Mouse (Mus musculus): ENCODE measurements around the gene Nipal1. TPM values are rescaled to one million over a fixed set of nuclear protein-coding genes. Genes with fewer than 3 reads are reported as not detected.

Gene Nipal1
- polyA plus RNA-seq, 1 experiment from 2014 or later, result 0.80 TPM

- H3K27me3 ChIP-seq (ENCODE audit: control insufficient read depth, insufficient read depth, low read length), result no peaks in the 10 kb centered on the region
- H3K36me3 ChIP-seq (replicated peaks; ENCODE audit: control insufficient read depth, insufficient read depth, low read depth, low read length), result no peaks in the 10 kb centered on the region
- no peak overlapping the region for H3K27ac ChIP-seq (replicated peaks; ENCODE audit: low read depth, low read length)
- no peaks in the 10 kb centered on the region for H3K4me1 ChIP-seq (ENCODE audit: control insufficient read depth, insufficient read depth, low read length)
- H3K4me2 ChIP-seq (ENCODE audit: low read depth, low read length), result no peak overlapping the region
- DNase-seq (ENCODE audit: low spot score) (no peak), ATAC-seq (replicated peaks; ENCODE audit: insufficient number of reproducible peaks, low FRiP score, low TSS enrichment, low read depth) (no peak)
- no peak overlapping the region for H3K9ac ChIP-seq (replicated peaks; ENCODE audit: low read length)
- H3K4me3 ChIP-seq (ENCODE audit: low read depth, low read length), result no peak overlapping the region
- WGBS, result 86% methylated on average over 9 of the region's 9 CpGs
- H3K9me3 ChIP-seq (replicated peaks; ENCODE audit: control insufficient read depth, low read length), result no peaks in the 10 kb centered on the region
These were observed 20.8 kb downstream of the Nipal1 start for GRCm38 (mm10) chr5:72668351-72668750.

GRCm38 (mm10) chr5:72671017-72671699 lies 23.6 kb downstream of the Nipal1 start:
- Histone ChIP-seq H3K4me3 (ENCODE audit: low read depth, low read length) (no peak overlapping the region), H3K36me3 (replicated peaks; ENCODE audit: control insufficient read depth, insufficient read depth, low read depth, low read length) (no peaks in the 10 kb centered on the region), H3K9ac (replicated peaks; ENCODE audit: low read length) (no peak overlapping the region), H3K27me3 (ENCODE audit: control insufficient read depth, insufficient read depth, low read length) (no peaks in the 10 kb centered on the region), H3K4me1 (ENCODE audit: control insufficient read depth, insufficient read depth, low read length) (no peaks in the 10 kb centered on the region), H3K9me3 (replicated peaks; ENCODE audit: control insufficient read depth, low read length) (no peaks in the 10 kb centered on the region), H3K27ac (replicated peaks; ENCODE audit: low read depth, low read length) (no peak overlapping the region), H3K4me2 (ENCODE audit: low read depth, low read length) (no peak overlapping the region)
- ATAC-seq (replicated peaks; ENCODE audit: insufficient number of reproducible peaks, low FRiP score, low TSS enrichment, low read depth), result no peak
- WGBS, result 72% methylated on average over 8 of the region's 8 CpGs
- no peak for DNase-seq (ENCODE audit: low spot score)

GRCm38 (mm10) chr5:72674994-72675542 lies 27.5 kb downstream of the Nipal1 start:
- no peaks in the 10 kb centered on the region for H3K9me3 ChIP-seq (replicated peaks; ENCODE audit: control insufficient read depth, low read length)
- H3K27me3 ChIP-seq (ENCODE audit: control insufficient read depth, insufficient read depth, low read length), result no peaks in the 10 kb centered on the region
- H3K4me3 ChIP-seq (ENCODE audit: low read depth, low read length), result no peak overlapping the region
- H3K4me1 ChIP-seq (ENCODE audit: control insufficient read depth, insufficient read depth, low read length), result no peaks in the 10 kb centered on the region
- H3K9ac ChIP-seq (replicated peaks; ENCODE audit: low read length), result no peak overlapping the region
- DNase-seq (ENCODE audit: low spot score) (no peak), ATAC-seq (replicated peaks; ENCODE audit: insufficient number of reproducible peaks, low FRiP score, low TSS enrichment, low read depth) (no peak)
- no peaks in the 10 kb centered on the region for H3K36me3 ChIP-seq (replicated peaks; ENCODE audit: control insufficient read depth, insufficient read depth, low read depth, low read length)
- no peak overlapping the region for H3K27ac ChIP-seq (replicated peaks; ENCODE audit: low read depth, low read length)
- WGBS, result 87% methylated on average over 9 of the region's 9 CpGs
- no peak overlapping the region for H3K4me2 ChIP-seq (ENCODE audit: low read depth, low read length)

- Histone ChIP-seq H3K4me3 (ENCODE audit: low read depth, low read length) (no peak overlapping the region), H3K9ac (replicated peaks; ENCODE audit: low read length) (no peak overlapping the region), H3K4me1 (ENCODE audit: control insufficient read depth, insufficient read depth, low read length) (no peaks in the 10 kb centered on the region), H3K27ac (replicated peaks; ENCODE audit: low read depth, low read length) (no peak overlapping the region), H3K9me3 (replicated peaks; ENCODE audit: control insufficient read depth, low read length) (no peaks in the 10 kb centered on the region), H3K36me3 (replicated peaks; ENCODE audit: control insufficient read depth, insufficient read depth, low read depth, low read length) (no peaks in the 10 kb centered on the region), H3K4me2 (ENCODE audit: low read depth, low read length) (no peak overlapping the region), H3K27me3 (ENCODE audit: control insufficient read depth, insufficient read depth, low read length) (no peaks in the 10 kb centered on the region)
- WGBS, result 88% methylated on average over 6 of the region's 6 CpGs
- no peak for DNase-seq (ENCODE audit: low spot score)
- ATAC-seq (replicated peaks; ENCODE audit: insufficient number of reproducible peaks, low FRiP score, low TSS enrichment, low read depth), result no peak
These were observed 33.9 kb downstream of the Nipal1 start for GRCm38 (mm10) chr5:72681451-72681850.

- no peak for DNase-seq (ENCODE audit: low spot score)
- Histone ChIP-seq H3K27me3 (ENCODE audit: control insufficient read depth, insufficient read depth, low read length) (no peaks in the 10 kb centered on the region), H3K4me1 (ENCODE audit: control insufficient read depth, insufficient read depth, low read length) (no peaks in the 10 kb centered on the region), H3K4me3 (ENCODE audit: low read depth, low read length) (no peak overlapping the region), H3K36me3 (replicated peaks; ENCODE audit: control insufficient read depth, insufficient read depth, low read depth, low read length) (no peaks in the 10 kb centered on the region), H3K27ac (replicated peaks; ENCODE audit: low read depth, low read length) (no peak overlapping the region), H3K9me3 (replicated peaks; ENCODE audit: control insufficient read depth, low read length) (no peaks in the 10 kb centered on the region), H3K4me2 (ENCODE audit: low read depth, low read length) (no peak overlapping the region), H3K9ac (replicated peaks; ENCODE audit: low read length) (no peak overlapping the region)
- no peak for ATAC-seq (replicated peaks; ENCODE audit: insufficient number of reproducible peaks, low FRiP score, low TSS enrichment, low read depth)
- 87% methylated on average over 7 of the region's 7 CpGs for WGBS
These were observed 42.0 kb downstream of the Nipal1 start for GRCm38 (mm10) chr5:72689556-72689955.

GRCm38 (mm10) chr5:72690516-72690915 lies 42.9 kb downstream of the Nipal1 start:
- DNase-seq (ENCODE audit: low spot score) (no peak), ATAC-seq (replicated peaks; ENCODE audit: insufficient number of reproducible peaks, low FRiP score, low TSS enrichment, low read depth) (no peak)
- H3K27me3 ChIP-seq (ENCODE audit: control insufficient read depth, insufficient read depth, low read length), result no peaks in the 10 kb centered on the region
- H3K9ac ChIP-seq (replicated peaks; ENCODE audit: low read length), result no peak overlapping the region
- WGBS, result 93% methylated on average over 5 of the region's 5 CpGs
- no peak overlapping the region for H3K4me3 ChIP-seq (ENCODE audit: low read depth, low read length)
- H3K9me3 ChIP-seq (replicated peaks; ENCODE audit: control insufficient read depth, low read length), result no peaks in the 10 kb centered on the region
- H3K27ac ChIP-seq (replicated peaks; ENCODE audit: low read depth, low read length), result no peak overlapping the region
- no peak overlapping the region for H3K4me2 ChIP-seq (ENCODE audit: low read depth, low read length)
- H3K4me1 ChIP-seq (ENCODE audit: control insufficient read depth, insufficient read depth, low read length), result no peaks in the 10 kb centered on the region
- H3K36me3 ChIP-seq (replicated peaks; ENCODE audit: control insufficient read depth, insufficient read depth, low read depth, low read length), result no peaks in the 10 kb centered on the region

GRCm38 (mm10) chr5:72694684-72695083 lies 47.1 kb downstream of the Nipal1 start:
- H3K36me3 ChIP-seq (replicated peaks; ENCODE audit: control insufficient read depth, insufficient read depth, low read depth, low read length), result no peaks in the 10 kb centered on the region
- no peaks in the 10 kb centered on the region for H3K9me3 ChIP-seq (replicated peaks; ENCODE audit: control insufficient read depth, low read length)
- no peak for DNase-seq (ENCODE audit: low spot score)
- no peak overlapping the region for H3K27ac ChIP-seq (replicated peaks; ENCODE audit: low read depth, low read length)
- H3K4me3 ChIP-seq (ENCODE audit: low read depth, low read length), result no peak overlapping the region
- no peak for ATAC-seq (replicated peaks; ENCODE audit: insufficient number of reproducible peaks, low FRiP score, low TSS enrichment, low read depth)
- no peaks in the 10 kb centered on the region for H3K4me1 ChIP-seq (ENCODE audit: control insufficient read depth, insufficient read depth, low read length)
- no peak overlapping the region for H3K9ac ChIP-seq (replicated peaks; ENCODE audit: low read length)
- H3K27me3 ChIP-seq (ENCODE audit: control insufficient read depth, insufficient read depth, low read length), result no peaks in the 10 kb centered on the region
- WGBS, result 81% methylated on average over 2 of the region's 2 CpGs
- no peak overlapping the region for H3K4me2 ChIP-seq (ENCODE audit: low read depth, low read length)

GRCm38 (mm10) chr5:72696491-72696890 lies 48.9 kb downstream of the Nipal1 start:
- H3K27me3 ChIP-seq (ENCODE audit: control insufficient read depth, insufficient read depth, low read length), result no peaks in the 10 kb centered on the region
- no peaks in the 10 kb centered on the region for H3K4me1 ChIP-seq (ENCODE audit: control insufficient read depth, insufficient read depth, low read length)
- no peak overlapping the region for H3K27ac ChIP-seq (replicated peaks; ENCODE audit: low read depth, low read length)
- WGBS, result 77% methylated on average over 13 of the region's 13 CpGs
- no peak overlapping the region for H3K9ac ChIP-seq (replicated peaks; ENCODE audit: low read length)
- ATAC-seq (replicated peaks; ENCODE audit: insufficient number of reproducible peaks, low FRiP score, low TSS enrichment, low read depth) (no peak), DNase-seq (ENCODE audit: low spot score) (no peak)
- no peaks in the 10 kb centered on the region for H3K36me3 ChIP-seq (replicated peaks; ENCODE audit: control insufficient read depth, insufficient read depth, low read depth, low read length)
- H3K4me2 ChIP-seq (ENCODE audit: low read depth, low read length), result no peak overlapping the region
- no peak overlapping the region for H3K4me3 ChIP-seq (ENCODE audit: low read depth, low read length)
- H3K9me3 ChIP-seq (replicated peaks; ENCODE audit: control insufficient read depth, low read length), result no peaks in the 10 kb centered on the region
